ENCODE assay signal across 12 mouse cellular contexts in genomic region chr8:125897388-125897787, GRCm38 (mm10). TPM values are rescaled to one million over a fixed set of nuclear protein-coding genes. Genes with fewer than 3 reads are reported as not detected.
DNase-seq lines count a peak whose midpoint lies in the region; ATAC-seq lines count a peak whose summit lies in the region.
"Had no signal": no experiment of that assay in that cellular context is flagged by ENCODE, and none has a peak within 500 bp of the region (broad histone marks: within the 10 kb centered on the region; RNA-seq: fewer than 3 reads in every experiment).

No protein-coding gene starts in this region.

- peak overlapping the region; percentile 62 for H3K4me3 ChIP-seq in forebrain, embryonic 16.5 days (replicated peaks; ENCODE audit: low read length)
- H3K4me3 ChIP-seq in midbrain, embryonic 12.5 days: peak overlapping the region; percentile 56

- H3K4me2 ChIP-seq in forebrain, embryonic 16.5 days (ENCODE audit: low read length): peak overlapping the region; percentile 66
- peak overlapping the region; percentile 69 for H3K4me2 ChIP-seq in midbrain, embryonic 12.5 days (replicated peaks)

- H3K27me3 ChIP-seq in forebrain, embryonic 16.5 days (replicated peaks; ENCODE audit: control insufficient read depth, insufficient read depth, low read length): no peaks in the 10 kb centered on the region
- H3K27me3 ChIP-seq in midbrain, embryonic 12.5 days: peaks cover 40% of the 10 kb centered on the region

- 64% methylated on average over 11 of the region's 11 CpGs for WGBS in forebrain, embryonic 16.5 days
- 59% methylated on average over 11 of the region's 11 CpGs for WGBS in midbrain, embryonic 12.5 days

- H3K4me1 ChIP-seq in forebrain, embryonic 16.5 days (replicated peaks; ENCODE audit: control insufficient read depth, insufficient read depth, low read length): peaks cover 15% of the 10 kb centered on the region
- H3K4me1 ChIP-seq in midbrain, embryonic 12.5 days: peaks cover 11% of the 10 kb centered on the region; the same call in 1 of the 2 replicates

- H3K9ac ChIP-seq in forebrain, embryonic 16.5 days (replicated peaks; ENCODE audit: low read depth, low read length): peak overlapping the region; percentile 33; the same call in 1 of the 2 replicates
- no peak overlapping the region for H3K9ac ChIP-seq in midbrain, embryonic 12.5 days (replicated peaks)
- H3K9ac ChIP-seq: stomach, embryonic 15.5 days had no signal

- no peak for DNase-seq in frontal cortex, postnatal 25 days (ENCODE audit: low spot score in 2 of 2)
- peak; percentile 65 for DNase-seq in brain, adult 2 months (ENCODE audit: low read depth, low spot score)
- DNase-seq in Muller cell, postnatal 12 days (ENCODE audit: inconsistent ontology term): no peak
- no peak for DNase-seq in adrenal gland, postnatal 36 days
- DNase-seq in thymus, postnatal 4 days: no peak
- DNase-seq: B cell, adult 2 months had no signal

- no peak overlapping the region for H3K27ac ChIP-seq in forebrain, embryonic 16.5 days (ENCODE audit: low read length)
- H3K27ac ChIP-seq in midbrain, embryonic 12.5 days (replicated peaks): no peak overlapping the region
- H3K27ac ChIP-seq: stomach, embryonic 15.5 days had no signal

- H3K9me3 ChIP-seq in forebrain, embryonic 16.5 days (ENCODE audit: control insufficient read depth, low read length): no peaks in the 10 kb centered on the region
- no peaks in the 10 kb centered on the region for H3K9me3 ChIP-seq in midbrain, embryonic 12.5 days
- H3K9me3 ChIP-seq: stomach, embryonic 15.5 days had no signal

- ATAC-seq in frontal cortex, adult (ENCODE audit: low TSS enrichment): peak; percentile 33
- no peak for ATAC-seq in forebrain, embryonic 16.5 days
- ATAC-seq in midbrain, embryonic 12.5 days (ENCODE audit: low FRiP score, low read depth): no peak
- ATAC-seq: lung, postnatal 0 days had no signal

- H3K36me3 ChIP-seq in forebrain, embryonic 16.5 days (ENCODE audit: control insufficient read depth, insufficient read depth): no peaks in the 10 kb centered on the region
- no peaks in the 10 kb centered on the region for H3K36me3 ChIP-seq in midbrain, embryonic 12.5 days
- H3K36me3 ChIP-seq: stomach, embryonic 15.5 days had no signal

RNA-seq across cellular contexts. Expression of gene Pcnx2, which starts 0.7 kb away (rescaled TPM):
- polyA plus RNA-seq in forebrain, embryonic 16.5 days (2015; fragmentation: Nextera tagmentation; extraction: Ambion mirVana): 3.1 and 5.6 TPM in 2 replicates
- polyA plus RNA-seq in midbrain, embryonic 12.5 days (2016; fragmentation: Nextera tagmentation; extraction: Ambion mirVana): 0.76 and 1.4 TPM in 2 replicates
- under 1 TPM; 0.33 to 0.43 TPM for total RNA-seq in adrenal gland, postnatal 36 days (2021)
- total RNA-seq: liver, adult 2 months had no signal

RNA-seq across cellular contexts. Expression of gene Map3k21, which starts 12.9 kb away (rescaled TPM):
- polyA plus RNA-seq in forebrain, embryonic 16.5 days (2015; fragmentation: Nextera tagmentation; extraction: Ambion mirVana): 0.40 and 0.49 TPM in 2 replicates
- 0.13 and 0.17 TPM in 2 replicates for polyA plus RNA-seq in midbrain, embryonic 12.5 days (2016; fragmentation: Nextera tagmentation; extraction: Ambion mirVana)
- 1 to 10 TPM in 1 of 2 experiments, under 1 TPM in 1; 0.70 to 2.7 TPM for total RNA-seq in adrenal gland, postnatal 36 days (2021)
